Mouse (Mus musculus) kidney, postnatal 0 days (tissue): ENCODE results near the gene Als2cr12. TPM values are rescaled to one million over a fixed set of nuclear protein-coding genes. Genes with fewer than 3 reads are reported as not detected.
A peak's percentile ranks its signal among the peaks of the same experiment; 100 is the strongest.
"Not testable (repeated sequence)": the region's sequence is repeated elsewhere in the genome, so short reads cannot be mapped to it uniquely, and the experiment has no call there.

ENCODE experiments used
- ATAC-seq: fragments of 200-750 bp; cut with Nextera tagmentation; replicated peaks from 2 replicates; pipeline ENCODE4 v1.8.0; 2017; ENCODE audit warnings: low read depth, moderate number of reproducible peaks, moderate TSS enrichment, moderate library complexity; ENCODE audit not compliant: low FRiP score
- DNase-seq: peaks from one replicate; pipeline ENCODE4 v3.0.0-alpha.2; 2016; ENCODE audit warnings: low spot score
- H3K27ac ChIP-seq: fragments of 300-500 bp; sonication (generic); 2 replicates; pipeline ENCODE4 v1.5.1; 2014; ENCODE audit warnings: mild to moderate bottlenecking
- H3K27me3 ChIP-seq: fragments of 300-500 bp; sonication (generic); 2 replicates; pipeline ENCODE4 v1.6.1; 2014; ENCODE audit warnings: low read length, mixed read lengths; ENCODE audit not compliant: insufficient read depth
- H3K36me3 ChIP-seq: fragments of 300-500 bp; sonication (generic); 2 replicates; pipeline ENCODE4 v1.6.1; 2014; ENCODE audit warnings: low read length, mixed read lengths; ENCODE audit not compliant: insufficient read depth
- H3K4me1 ChIP-seq: fragments of 300-500 bp; sonication (generic); replicated peaks from 2 replicates; pipeline ENCODE4 v1.6.1; 2014; ENCODE audit warnings: antibody characterized with exemption, low read length, mixed read lengths; ENCODE audit not compliant: insufficient read depth
- H3K4me2 ChIP-seq: fragments of 300-500 bp; sonication (generic); 2 replicates; pipeline ENCODE4 v1.6.1; 2014; ENCODE audit warnings: mild to moderate bottlenecking, low read length, moderate library complexity, mixed read lengths
- H3K4me3 ChIP-seq: fragments of 300-500 bp; sonication (generic); replicated peaks from 2 replicates; pipeline ENCODE4 v1.5.1; 2014; ENCODE audit warnings: low read depth, low read length
- H3K9ac ChIP-seq: fragments of 300-500 bp; sonication (generic); 2 replicates; pipeline ENCODE4 v1.6.1; 2014; ENCODE audit warnings: low read depth, low read length
- H3K9me3 ChIP-seq: fragments of 300-500 bp; sonication (generic); replicated peaks from 2 replicates; pipeline ENCODE4 v1.6.1; 2016; ENCODE audit warnings: low read length, inconsistent platforms, mixed read lengths
- CTCF ChIP-seq: IDR thresholded peaks from 2 replicates; pipeline ENCODE4 v1.5.1; 2016; ENCODE audit warnings: antibody characterized with exemption, low read depth, mild to moderate bottlenecking, moderate library complexity
- WGBS: fragments of 180-500 bp; shearing (Covaris S2); extraction: QIAGEN DNeasy Blood & Tissue Kit; methylation state at CpG from one replicate; pipeline ENCODE4 v1.1.7; 2014; 5-methylcytosine and 5-hydroxymethylcytosine counted together
- polyA plus RNA-seq: library from polyadenylated mRNA; unstranded; fragments of >200 nt; fragmentation: Nextera tagmentation; extraction: Ambion mirVana; gene quantifications from 2 replicates; pipeline ENCODE4 v1.2.1, GENCODE M21; 2015

The Als2cr12 gene
- polyA plus RNA-seq, 1 experiment from 2014 or later = 0.92 TPM

GRCm38 (mm10) chr1:58693696-58694095 lies 2.1 kb downstream of the Als2cr12 start:
- ATAC-seq = no peak
- 81% methylated on average over 1 of the region's 1 CpGs for WGBS
- Histone ChIP-seq H3K27me3 (no peaks in the 10 kb centered on the region), H3K27ac (no peak overlapping the region), H3K36me3 (no peaks in the 10 kb centered on the region), H3K9ac (no peak overlapping the region), H3K4me1 (no peaks in the 10 kb centered on the region), H3K9me3 (no peaks in the 10 kb centered on the region), H3K4me3 (no peak overlapping the region), H3K4me2 (no peak overlapping the region)
- no peak for DNase-seq
- no peak for TF ChIP-seq CTCF

GRCm38 (mm10) chr1:58691718-58692117 lies 4.1 kb downstream of the Als2cr12 start:
- H3K9me3 ChIP-seq, H3K4me3 ChIP-seq, H3K9ac ChIP-seq, ATAC-seq, H3K36me3 ChIP-seq, H3K4me1 ChIP-seq, DNase-seq, H3K4me2 ChIP-seq, H3K27me3 ChIP-seq, H3K27ac ChIP-seq: not testable (repeated sequence)
- WGBS = 86% methylated on average over 1 of the region's 1 CpGs

- peak; percentile 63 for ATAC-seq
- not testable (repeated sequence) for H3K9me3 ChIP-seq, H3K36me3 ChIP-seq, H3K27ac ChIP-seq, H3K4me3 ChIP-seq, H3K27me3 ChIP-seq, H3K4me2 ChIP-seq, DNase-seq, H3K4me1 ChIP-seq, H3K9ac ChIP-seq
- 85% methylated on average over 2 of the region's 3 CpGs for WGBS
These were observed 4.8 kb downstream of the Als2cr12 start for GRCm38 (mm10) chr1:58690834-58691488.

GRCm38 (mm10) chr1:58690006-58690744 lies 5.6 kb downstream of the Als2cr12 start:
- H3K9ac ChIP-seq = no peak overlapping the region
- no peaks in the 10 kb centered on the region for H3K36me3 ChIP-seq
- H3K27me3 ChIP-seq = no peaks in the 10 kb centered on the region
- no peaks in the 10 kb centered on the region for H3K9me3 ChIP-seq
- no peak overlapping the region for H3K4me2 ChIP-seq
- H3K27ac ChIP-seq = no peak overlapping the region
- no peak for TF ChIP-seq CTCF
- whole genome bisulfite sequencing = 64% methylated on average over 6 of the region's 6 CpGs
- DNase-seq (no peak), ATAC-seq (no peak)
- H3K4me3 ChIP-seq = no peak overlapping the region
- no peaks in the 10 kb centered on the region for H3K4me1 ChIP-seq

- 81% methylated on average over 1 of the region's 1 CpGs for WGBS
- Histone ChIP-seq H3K9me3 (no peaks in the 10 kb centered on the region), H3K27ac (no peak overlapping the region), H3K27me3 (no peaks in the 10 kb centered on the region), H3K4me3 (no peak overlapping the region), H3K9ac (no peak overlapping the region), H3K4me2 (no peak overlapping the region), H3K4me1 (no peaks in the 10 kb centered on the region), H3K36me3 (no peaks in the 10 kb centered on the region)
- TF ChIP-seq CTCF = no peak
- ATAC-seq = no peak
- DNase-seq = no peak
These were observed 6.4 kb downstream of the Als2cr12 start for GRCm38 (mm10) chr1:58689426-58689825.

GRCm38 (mm10) chr1:58678412-58678811 lies 17.4 kb downstream of the Als2cr12 start:
- H3K4me3 ChIP-seq, H3K4me2 ChIP-seq, H3K9ac ChIP-seq, H3K4me1 ChIP-seq, ATAC-seq, H3K27me3 ChIP-seq, DNase-seq, H3K27ac ChIP-seq, H3K36me3 ChIP-seq, H3K9me3 ChIP-seq: not testable (repeated sequence)
- WGBS = 70% methylated on average over 5 of the region's 5 CpGs
